Mouse (Mus musculus): ENCODE results near the gene C5ar1. TPM values are rescaled to one million over a fixed set of nuclear protein-coding genes. Genes with fewer than 3 reads are reported as not detected.
"Not testable (repeated sequence)": the region's sequence is repeated elsewhere in the genome, so short reads cannot be mapped to it uniquely, and the experiment has no call there.

C5ar1 gene
- polyA plus RNA-seq, 1 experiment from 2014 or later = 3.3 TPM

DNA sequence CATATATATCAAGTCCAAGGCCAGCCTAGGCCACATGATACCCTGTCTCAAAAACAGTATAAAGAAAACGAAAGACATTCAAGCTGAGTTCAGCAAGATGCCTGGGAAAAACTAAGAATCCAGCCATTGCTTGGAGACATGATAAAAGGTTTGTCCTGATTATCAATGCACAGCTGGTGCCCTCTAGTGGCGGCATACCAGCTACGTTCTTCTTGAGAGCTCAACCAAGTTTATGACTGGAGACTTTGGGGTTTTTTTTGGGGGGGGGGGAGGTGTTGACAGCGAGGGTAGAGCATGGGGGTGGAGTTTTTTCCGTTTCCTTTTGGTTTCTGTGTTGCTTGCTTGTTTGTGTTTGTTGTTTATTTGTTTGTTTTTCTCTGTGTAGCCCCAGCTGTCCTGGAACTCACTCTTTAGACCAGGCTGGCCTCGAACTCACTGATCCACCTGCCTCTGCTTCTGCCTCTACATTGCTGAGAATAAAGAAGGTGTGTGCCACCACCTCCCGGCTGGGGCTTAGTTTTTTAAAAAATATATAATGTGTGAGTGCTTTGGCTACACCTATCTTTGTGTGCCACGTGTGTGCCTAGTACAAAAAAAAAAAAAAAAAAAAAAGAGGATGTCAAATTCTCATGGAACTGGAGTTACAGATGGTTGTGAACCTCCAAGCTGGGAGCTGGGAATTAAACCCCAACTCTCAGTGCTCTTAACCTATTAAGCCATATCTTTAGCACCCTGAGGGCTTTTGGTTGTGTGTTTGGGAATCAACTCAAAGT, 3.9 kb upstream of the C5ar1 start:
- no peak for ATAC-seq (ENCODE audit: insufficient number of reproducible peaks, insufficient read depth, low FRiP score, low read depth)
- H3K4me1 ChIP-seq (ENCODE audit: control insufficient read depth in 2 of 2, insufficient read depth in 2 of 2, low read length in 2 of 2) = no peaks in the 10 kb centered on the region
- no peaks in the 10 kb centered on the region for H3K27me3 ChIP-seq (ENCODE audit: control insufficient read depth, insufficient read depth, low read length)
- 0 out of 2 replicates have a peak, but pooled peaks cover 7% of the 10 kb centered on the region for H3K9me3 ChIP-seq (ENCODE audit: control insufficient read depth, low read length)
- H3K9ac ChIP-seq (ENCODE audit: low read length) = no peak overlapping the region
- 26% methylated on average over 8 of the region's 8 CpGs for WGBS
- H3K4me3 ChIP-seq (ENCODE audit: control insufficient read depth in 1 of 2, insufficient read depth in 1 of 2, low read depth in 1 of 2, low read length in 2 of 2) = no peak overlapping the region
- H3K4me2 ChIP-seq (ENCODE audit: low read length) = no peak overlapping the region
- no peaks in the 10 kb centered on the region for H3K36me3 ChIP-seq (ENCODE audit: control insufficient read depth, insufficient read depth, low read length)
- no peak overlapping the region for H3K27ac ChIP-seq (replicated peaks in 1 of 2; ENCODE audit: control insufficient read depth in 1 of 2, insufficient read depth in 1 of 2, low read depth in 2 of 2, low read length in 2 of 2)

DNA sequence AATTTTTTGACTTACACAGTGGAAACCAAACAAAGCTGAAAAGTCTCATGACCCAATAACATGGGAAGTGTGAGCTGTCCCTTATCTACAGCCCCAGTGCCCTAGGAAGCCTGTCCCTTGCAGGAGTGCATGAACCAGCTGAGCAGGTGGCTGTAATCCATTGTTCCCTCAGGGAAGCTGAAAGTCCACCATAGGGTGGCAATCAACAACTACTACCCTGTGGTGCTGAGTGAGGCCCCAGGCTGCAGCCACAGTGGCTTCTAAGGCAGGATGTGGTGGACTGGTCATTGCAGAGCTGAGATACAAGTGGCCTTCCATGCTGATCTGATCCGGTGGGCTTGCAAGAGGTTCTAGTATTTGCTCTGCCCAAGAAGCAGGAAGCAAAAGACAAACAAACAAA, 1.8 kb upstream of the C5ar1 start:
- 47% methylated on average over 1 of the region's 1 CpGs for WGBS
- no peaks in the 10 kb centered on the region for H3K36me3 ChIP-seq (ENCODE audit: control insufficient read depth, insufficient read depth, low read length)
- no peak overlapping the region for H3K9ac ChIP-seq (ENCODE audit: low read length)

DNA sequence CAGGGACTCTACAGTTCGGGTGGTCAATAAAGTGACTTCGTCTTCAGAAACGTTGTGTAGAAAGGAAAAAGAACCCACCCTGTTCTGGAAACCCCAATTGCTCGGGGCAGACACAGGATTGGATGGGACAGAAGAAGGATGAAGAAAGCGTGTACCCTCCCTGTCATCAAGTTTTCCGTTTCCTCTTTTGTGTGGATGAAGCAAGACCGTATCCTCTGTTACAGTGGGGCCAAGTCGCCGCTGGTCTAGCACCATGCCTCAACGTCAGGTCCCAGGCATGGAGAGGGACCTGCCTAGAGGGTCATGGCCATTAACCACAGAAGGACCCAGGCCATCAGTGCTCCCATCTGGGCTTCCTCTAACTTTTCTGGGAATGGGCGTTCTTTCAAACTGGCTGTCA, 1.5 kb downstream of the C5ar1 start:
- Histone ChIP-seq H3K36me3 (ENCODE audit: control insufficient read depth, insufficient read depth, low read length) (no peaks in the 10 kb centered on the region), H3K4me2 (ENCODE audit: low read length) (no peak overlapping the region), H3K27ac (replicated peaks in 1 of 2; ENCODE audit: control insufficient read depth in 1 of 2, insufficient read depth in 1 of 2, low read depth in 2 of 2, low read length in 2 of 2) (no peak overlapping the region), H3K9ac (ENCODE audit: low read length) (no peak overlapping the region), H3K4me1 (ENCODE audit: control insufficient read depth in 2 of 2, insufficient read depth in 2 of 2, low read length in 2 of 2) (no peaks in the 10 kb centered on the region), H3K27me3 (ENCODE audit: control insufficient read depth, insufficient read depth, low read length) (no peaks in the 10 kb centered on the region), H3K4me3 (ENCODE audit: control insufficient read depth in 1 of 2, insufficient read depth in 1 of 2, low read depth in 1 of 2, low read length in 2 of 2) (no peak overlapping the region), H3K9me3 (ENCODE audit: control insufficient read depth, low read length) (no peaks in the 10 kb centered on the region)
- ATAC-seq (ENCODE audit: insufficient number of reproducible peaks, insufficient read depth, low FRiP score, low read depth) = no peak
- WGBS = 82% methylated on average over 11 of the region's 11 CpGs

More for the DNA sequence above, 1.8 kb upstream of the C5ar1 start:
- H3K27me3 ChIP-seq (ENCODE audit: control insufficient read depth, insufficient read depth, low read length) = no peaks in the 10 kb centered on the region
- no peak overlapping the region for H3K4me2 ChIP-seq (ENCODE audit: low read length)
- no peak for ATAC-seq (ENCODE audit: insufficient number of reproducible peaks, insufficient read depth, low FRiP score, low read depth)
- H3K27ac ChIP-seq (replicated peaks in 1 of 2; ENCODE audit: control insufficient read depth in 1 of 2, insufficient read depth in 1 of 2, low read depth in 2 of 2, low read length in 2 of 2) = no peak overlapping the region
- 0 out of 2 replicates have a peak, but pooled peaks cover 7% of the 10 kb centered on the region for H3K9me3 ChIP-seq (ENCODE audit: control insufficient read depth, low read length)
- no peaks in the 10 kb centered on the region for H3K4me1 ChIP-seq (ENCODE audit: control insufficient read depth in 2 of 2, insufficient read depth in 2 of 2, low read length in 2 of 2)
- H3K4me3 ChIP-seq (ENCODE audit: control insufficient read depth in 1 of 2, insufficient read depth in 1 of 2, low read depth in 1 of 2, low read length in 2 of 2) = no peak overlapping the region

DNA sequence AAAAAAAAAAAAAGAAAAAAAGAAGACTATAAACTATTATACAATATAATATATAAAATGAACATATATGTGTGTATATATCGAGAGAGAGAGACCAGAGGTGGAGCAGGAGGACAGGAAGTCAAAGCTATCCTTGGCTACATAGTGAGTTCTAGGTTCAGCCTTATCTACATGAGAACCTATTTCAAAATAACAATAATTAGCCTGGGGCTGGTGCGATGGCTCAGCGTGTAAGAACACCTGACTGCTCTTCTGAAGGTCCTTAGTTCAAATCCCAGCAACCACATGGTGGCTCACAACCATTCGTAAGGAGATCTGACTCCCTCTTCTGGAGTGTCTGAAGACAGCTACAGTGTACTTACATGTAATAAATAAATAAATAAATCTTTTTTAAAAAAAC, 3.4 kb downstream of the C5ar1 start:
- not testable (repeated sequence) for H3K27ac ChIP-seq (replicated peaks in 1 of 2; ENCODE audit: control insufficient read depth in 1 of 2, insufficient read depth in 1 of 2, low read depth in 2 of 2, low read length in 2 of 2); H3K4me3 ChIP-seq (ENCODE audit: control insufficient read depth in 1 of 2, insufficient read depth in 1 of 2, low read depth in 1 of 2, low read length in 2 of 2); H3K4me1 ChIP-seq (ENCODE audit: control insufficient read depth in 2 of 2, insufficient read depth in 2 of 2, low read length in 2 of 2); H3K4me2 ChIP-seq (ENCODE audit: low read length); H3K27me3 ChIP-seq (ENCODE audit: control insufficient read depth, insufficient read depth, low read length); ATAC-seq (ENCODE audit: insufficient number of reproducible peaks, insufficient read depth, low FRiP score, low read depth); H3K36me3 ChIP-seq (ENCODE audit: control insufficient read depth, insufficient read depth, low read length); H3K9me3 ChIP-seq (ENCODE audit: control insufficient read depth, low read length); H3K9ac ChIP-seq (ENCODE audit: low read length)
- 76% methylated on average over 4 of the region's 4 CpGs for WGBS

DNA sequence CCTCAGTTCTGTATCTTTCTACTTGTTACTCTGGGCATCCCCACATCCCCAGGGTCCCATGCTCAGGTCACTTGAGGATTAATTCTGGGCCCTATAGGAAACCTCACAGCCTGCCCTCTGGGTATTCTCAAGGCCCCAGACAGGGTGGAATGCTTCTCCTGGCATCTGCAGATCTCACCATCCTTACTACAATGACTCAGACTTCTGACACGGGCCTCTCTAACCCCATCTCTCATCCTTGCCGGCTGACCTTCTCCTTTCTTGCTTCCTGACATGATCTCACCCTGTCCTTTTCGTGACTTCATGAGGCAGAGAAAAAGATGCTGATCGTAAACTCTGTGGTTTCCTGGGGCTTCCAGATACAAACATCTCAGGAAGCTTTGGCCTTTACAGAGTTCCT, 5.1 kb downstream of the C5ar1 start:
- H3K4me3 ChIP-seq (ENCODE audit: control insufficient read depth in 1 of 2, insufficient read depth in 1 of 2, low read depth in 1 of 2, low read length in 2 of 2) = no peak overlapping the region
- H3K9me3 ChIP-seq (ENCODE audit: control insufficient read depth, low read length) = no peaks in the 10 kb centered on the region
- no peak for ATAC-seq (ENCODE audit: insufficient number of reproducible peaks, insufficient read depth, low FRiP score, low read depth)
- no peak overlapping the region for H3K9ac ChIP-seq (ENCODE audit: low read length)
- H3K27ac ChIP-seq (replicated peaks in 1 of 2; ENCODE audit: control insufficient read depth in 1 of 2, insufficient read depth in 1 of 2, low read depth in 2 of 2, low read length in 2 of 2) = no peak overlapping the region
- no peaks in the 10 kb centered on the region for H3K4me1 ChIP-seq (ENCODE audit: control insufficient read depth in 2 of 2, insufficient read depth in 2 of 2, low read length in 2 of 2)
- H3K4me2 ChIP-seq (ENCODE audit: low read length) = no peak overlapping the region
- no peaks in the 10 kb centered on the region for H3K27me3 ChIP-seq (ENCODE audit: control insufficient read depth, insufficient read depth, low read length)
- no peaks in the 10 kb centered on the region for H3K36me3 ChIP-seq (ENCODE audit: control insufficient read depth, insufficient read depth, low read length)
- WGBS = 39% methylated on average over 4 of the region's 4 CpGs

DNA sequence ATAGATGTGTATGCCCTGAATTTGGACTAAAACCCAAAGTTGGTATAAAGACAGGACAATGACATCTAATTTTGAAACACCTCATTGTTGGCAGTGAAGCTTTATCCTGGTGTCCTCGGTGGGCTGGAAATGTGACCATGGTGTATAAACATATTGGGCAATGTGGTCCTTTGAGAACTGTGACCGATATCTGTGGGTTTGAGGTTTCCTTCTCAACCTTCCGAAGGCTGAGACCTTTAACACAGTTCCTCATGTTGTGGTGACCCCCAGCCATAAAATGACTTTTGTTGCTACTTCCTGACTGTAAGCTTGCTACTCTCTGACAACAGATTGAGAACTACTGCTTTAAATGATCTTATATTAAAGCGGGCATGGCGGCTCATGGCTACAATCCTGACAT, 8.7 kb downstream of the C5ar1 start:
- Histone ChIP-seq H3K4me2 (ENCODE audit: low read length) (no peak overlapping the region), H3K9me3 (ENCODE audit: control insufficient read depth, low read length) (no peaks in the 10 kb centered on the region), H3K36me3 (ENCODE audit: control insufficient read depth, insufficient read depth, low read length) (no peaks in the 10 kb centered on the region), H3K27ac (replicated peaks in 1 of 2; ENCODE audit: control insufficient read depth in 1 of 2, insufficient read depth in 1 of 2, low read depth in 2 of 2, low read length in 2 of 2) (no peak overlapping the region), H3K4me3 (ENCODE audit: control insufficient read depth in 1 of 2, insufficient read depth in 1 of 2, low read depth in 1 of 2, low read length in 2 of 2) (no peak overlapping the region), H3K9ac (ENCODE audit: low read length) (no peak overlapping the region), H3K27me3 (ENCODE audit: control insufficient read depth, insufficient read depth, low read length) (no peaks in the 10 kb centered on the region), H3K4me1 (ENCODE audit: control insufficient read depth in 2 of 2, insufficient read depth in 2 of 2, low read length in 2 of 2) (no peaks in the 10 kb centered on the region)
- WGBS = 73% methylated on average over 5 of the region's 5 CpGs
- ATAC-seq (ENCODE audit: insufficient number of reproducible peaks, insufficient read depth, low FRiP score, low read depth) = no peak

DNA sequence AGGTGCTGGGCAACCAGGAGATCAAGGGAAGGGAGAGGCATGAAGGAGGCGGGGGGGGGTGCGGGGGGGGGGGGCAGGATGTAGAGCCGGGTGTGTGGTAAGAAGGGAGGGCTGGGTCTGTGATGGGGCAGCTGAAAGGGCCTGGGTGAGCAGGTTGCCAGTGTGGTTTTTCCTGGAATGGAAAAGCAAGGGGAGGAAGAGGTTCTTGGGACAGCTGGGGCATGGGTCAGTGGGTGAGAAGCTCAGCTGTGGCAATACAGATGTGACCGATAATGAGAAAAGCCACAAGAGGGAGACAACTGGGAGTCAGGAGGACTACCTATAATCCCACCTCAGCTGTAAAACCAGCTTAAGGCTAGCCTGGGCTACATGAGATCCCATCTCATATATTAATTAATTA, 13.4 kb downstream of the C5ar1 start:
- no peak overlapping the region for H3K9ac ChIP-seq (ENCODE audit: low read length)
- ATAC-seq (ENCODE audit: insufficient number of reproducible peaks, insufficient read depth, low FRiP score, low read depth) = no peak

DNA sequence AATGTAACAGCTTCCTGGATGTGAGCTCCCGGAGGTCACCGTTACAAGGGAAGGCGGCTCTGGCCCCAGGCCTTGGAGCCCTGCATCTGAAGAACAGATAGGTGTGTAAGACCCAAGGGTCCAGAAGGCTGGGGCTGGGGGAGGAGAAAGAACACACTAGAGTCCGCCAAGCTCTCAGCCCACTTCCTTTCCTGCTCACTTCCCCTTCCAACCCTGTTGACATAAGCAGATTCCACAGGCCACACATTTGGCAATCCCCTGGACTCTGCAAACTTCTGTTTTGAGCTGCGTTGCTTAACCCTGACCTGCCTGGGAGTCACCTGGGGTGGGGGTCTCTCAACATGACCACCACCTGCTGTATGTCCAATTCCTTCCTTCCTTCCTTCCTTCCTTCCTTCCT, 15.3 kb downstream of the C5ar1 start, which contains the start of gene C5ar2:
TSS of gene C5ar2 (minus strand) at position 88 of the 400 bp plus-strand sequence.
- no peak within 1 kb of the TSS for H3K4me3 ChIP-seq (ENCODE audit: control insufficient read depth in 1 of 2, insufficient read depth in 1 of 2, low read depth in 1 of 2, low read length in 2 of 2)
- no peak within 1 kb of the TSS for H3K9ac ChIP-seq (ENCODE audit: low read length)
- H3K4me2 ChIP-seq (ENCODE audit: low read length) = no peak within 1 kb of the TSS
- no peaks in the 10 kb centered on the region for H3K36me3 ChIP-seq (ENCODE audit: control insufficient read depth, insufficient read depth, low read length)
- H3K4me1 ChIP-seq (ENCODE audit: control insufficient read depth in 2 of 2, insufficient read depth in 2 of 2, low read length in 2 of 2) = no peaks in the 10 kb centered on the region
- ATAC-seq (ENCODE audit: insufficient number of reproducible peaks, insufficient read depth, low FRiP score, low read depth) = no peak
- WGBS = 56% methylated on average over 5 of the region's 5 CpGs
- no peaks in the 10 kb centered on the region for H3K27me3 ChIP-seq (ENCODE audit: control insufficient read depth, insufficient read depth, low read length)
- 0 out of 4 replicates have a peak within 1 kb of the TSS, but pooled peaks of 1 of the 2 experiments have one; percentile 41 for H3K27ac ChIP-seq (replicated peaks in 1 of 2; ENCODE audit: control insufficient read depth in 1 of 2, insufficient read depth in 1 of 2, low read depth in 2 of 2, low read length in 2 of 2)
- no peaks in the 10 kb centered on the region for H3K9me3 ChIP-seq (ENCODE audit: control insufficient read depth, low read length)

More for the DNA sequence above, 13.4 kb downstream of the C5ar1 start:
- Histone ChIP-seq H3K9me3 (ENCODE audit: control insufficient read depth, low read length) (no peaks in the 10 kb centered on the region), H3K4me3 (ENCODE audit: control insufficient read depth in 1 of 2, insufficient read depth in 1 of 2, low read depth in 1 of 2, low read length in 2 of 2) (no peak overlapping the region), H3K4me1 (ENCODE audit: control insufficient read depth in 2 of 2, insufficient read depth in 2 of 2, low read length in 2 of 2) (no peaks in the 10 kb centered on the region), H3K4me2 (ENCODE audit: low read length) (no peak overlapping the region), H3K27me3 (ENCODE audit: control insufficient read depth, insufficient read depth, low read length) (no peaks in the 10 kb centered on the region), H3K27ac (replicated peaks in 1 of 2; ENCODE audit: control insufficient read depth in 1 of 2, insufficient read depth in 1 of 2, low read depth in 2 of 2, low read length in 2 of 2) (no peak overlapping the region), H3K36me3 (ENCODE audit: control insufficient read depth, insufficient read depth, low read length) (no peaks in the 10 kb centered on the region)
- WGBS = 30% methylated on average over 3 of the region's 4 CpGs

All from heart, embryonic 14.5 days (tissue).